In genomic region chr11:94958065-94958858, GRCm38 (mm10) we compare ENCODE assay signal across 10 mouse cellular contexts. TPM values are rescaled to one million over a fixed set of nuclear protein-coding genes. Genes with fewer than 3 reads are reported as not detected.
DNase-seq lines count a peak whose midpoint lies in the region; ATAC-seq and TF ChIP-seq lines count a peak whose summit lies in the region.
"Had no signal": no experiment of that assay in that cellular context is flagged by ENCODE, and none has a peak within 500 bp of the region (broad histone marks: within the 10 kb centered on the region; RNA-seq: fewer than 3 reads in every experiment).

No protein-coding gene starts in this region.

- intact Hi-C loops in left cerebral cortex, postnatal 25 days (cut with DNase I): no loop called here

- no peak for TF ChIP-seq CTCF in hindbrain, postnatal 0 days (IDR thresholded peaks at IDR 0.05; ENCODE audit: low read depth)

- no peaks in the 10 kb centered on the region for H3K4me1 ChIP-seq in hindbrain, postnatal 0 days (ENCODE audit: insufficient read depth, low read length)
- H3K4me1 ChIP-seq in limb, embryonic 15.5 days: peaks cover 19% of the 10 kb centered on the region

- 8% methylated on average over 8 of the region's 8 CpGs for WGBS in hindbrain, postnatal 0 days
- 15% methylated on average over 8 of the region's 8 CpGs for WGBS in limb, embryonic 15.5 days

- H3K36me3 ChIP-seq in hindbrain, postnatal 0 days (ENCODE audit: insufficient read depth, low read length): no peaks in the 10 kb centered on the region
- no peaks in the 10 kb centered on the region for H3K36me3 ChIP-seq in limb, embryonic 15.5 days

- DNase-seq in left cerebral cortex, postnatal 25 days (ENCODE audit: low spot score in 2 of 2): peak; percentile 10 to 38
- DNase-seq in left cerebral cortex, adult 9 months (ENCODE audit: low spot score in 2 of 2): no peak
- DNase-seq in cerebellum, adult 9-11 months: peak; percentile 71
- DNase-seq in gastrocnemius, postnatal 25 days: peak; percentile 92
- DNase-seq in hindbrain, postnatal 0 days (ENCODE audit: low spot score): peak; percentile 82
- DNase-seq in thymus, postnatal 14 days: no peak

- no peak overlapping the region for H3K4me3 ChIP-seq in hindbrain, postnatal 0 days (ENCODE audit: low read length)
- H3K4me3 ChIP-seq in limb, embryonic 15.5 days: no peak overlapping the region

- peak; percentile 91 for ATAC-seq in hindbrain, postnatal 0 days
- ATAC-seq in limb, embryonic 15.5 days (ENCODE audit: insufficient number of reproducible peaks, low FRiP score, low TSS enrichment, low read depth): peak; percentile 56
- 0 out of 2 replicates have a peak, but pooled peaks have one; percentile 16 for ATAC-seq in neutrophil, adult 5-6 weeks (ENCODE audit: extremely low read depth, insufficient number of reproducible peaks, low FRiP score, poor library complexity, severe bottlenecking)
- ATAC-seq: Patski had no signal

- H3K9ac ChIP-seq in hindbrain, postnatal 0 days (replicated peaks; ENCODE audit: low read length): no peak overlapping the region
- no peak overlapping the region for H3K9ac ChIP-seq in limb, embryonic 15.5 days

- H3K4me2 ChIP-seq in hindbrain, postnatal 0 days (ENCODE audit: low read depth, low read length): no peak overlapping the region
- peak overlapping the region; percentile 17; the same call in 1 of the 2 replicates for H3K4me2 ChIP-seq in limb, embryonic 15.5 days

- H3K27me3 ChIP-seq in hindbrain, postnatal 0 days (ENCODE audit: insufficient read depth, low read length): no peaks in the 10 kb centered on the region
- H3K27me3 ChIP-seq in limb, embryonic 15.5 days: no peaks in the 10 kb centered on the region
- H3K27me3 ChIP-seq: Patski had no signal

- H3K27ac ChIP-seq in hindbrain, postnatal 0 days: peak overlapping the region; percentile 50; the same call in 1 of the 2 replicates
- H3K27ac ChIP-seq in limb, embryonic 15.5 days: peak overlapping the region; percentile 82

- H3K9me3 ChIP-seq in hindbrain, postnatal 0 days (ENCODE audit: low read length): no peaks in the 10 kb centered on the region
- H3K9me3 ChIP-seq in limb, embryonic 15.5 days: no peaks in the 10 kb centered on the region

RNA-seq across cellular contexts. Expression of gene Hils1, which starts 9.1 kb away (rescaled TPM):
- total RNA-seq in left cerebral cortex, postnatal 25 days (2021): not detected
- not detected for total RNA-seq in gastrocnemius, postnatal 25 days (2021)
- total RNA-seq in hindbrain, postnatal 0 days (2014; rRNA removed): not detected in 2 replicates
- not detected in 2 replicates for polyA plus RNA-seq in hindbrain, postnatal 0 days (2015; fragmentation: Nextera tagmentation; extraction: Ambion mirVana)
- polyA plus RNA-seq in limb, embryonic 15.5 days (2015; fragmentation: Nextera tagmentation; extraction: Ambion mirVana): 0.42 TPM in 1 of 2 replicates, not detected in the other
- total RNA-seq in neutrophil, adult 5-6 weeks (2017): not detected in 2 replicates
- total RNA-seq: left cerebral cortex, postnatal 36 days had no signal
- polyA plus RNA-seq: Patski had no signal

RNA-seq across cellular contexts. Expression of gene Sgca, which starts 17.9 kb away (rescaled TPM):
- under 1 TPM in 1 of 2 experiments, not detected in 1; 0.46 TPM for total RNA-seq in left cerebral cortex, postnatal 25 days (2021)
- total RNA-seq in gastrocnemius, postnatal 25 days (2021): 100 to 1,000 TPM; 255 to 276 TPM
- total RNA-seq in hindbrain, postnatal 0 days (2014; rRNA removed): 0.36 and 0.52 TPM in 2 replicates
- 0.26 and 0.28 TPM in 2 replicates for polyA plus RNA-seq in hindbrain, postnatal 0 days (2015; fragmentation: Nextera tagmentation; extraction: Ambion mirVana)
- polyA plus RNA-seq in limb, embryonic 15.5 days (2015; fragmentation: Nextera tagmentation; extraction: Ambion mirVana): 7.5 and 18.9 TPM in 2 replicates
- total RNA-seq in neutrophil, adult 5-6 weeks (2017): not detected in 2 replicates

RNA-seq across cellular contexts. Expression of gene Col1a1, which starts 22.2 kb away (rescaled TPM):
- 10 to 100 TPM; 22.8 to 31.9 TPM for total RNA-seq in left cerebral cortex, postnatal 25 days (2021)
- total RNA-seq in gastrocnemius, postnatal 25 days (2021): 1,000 to 10,000 TPM; 1,080 to 1,200 TPM
- total RNA-seq in hindbrain, postnatal 0 days (2014; rRNA removed): 48.3 and 53.0 TPM in 2 replicates
- 56.5 and 73.3 TPM in 2 replicates for polyA plus RNA-seq in hindbrain, postnatal 0 days (2015; fragmentation: Nextera tagmentation; extraction: Ambion mirVana)
- 4,882 and 5,832 TPM in 2 replicates for polyA plus RNA-seq in limb, embryonic 15.5 days (2015; fragmentation: Nextera tagmentation; extraction: Ambion mirVana)
- not detected in 2 replicates for total RNA-seq in neutrophil, adult 5-6 weeks (2017)

RNA-seq across cellular contexts. Expression of gene Ppp1r9b, which starts 32.6 kb away (rescaled TPM):
- 100 to 1,000 TPM; 675 to 703 TPM for total RNA-seq in left cerebral cortex, postnatal 25 days (2021)
- 10 to 100 TPM; 21.8 to 30.0 TPM for total RNA-seq in gastrocnemius, postnatal 25 days (2021)
- 170 and 190 TPM in 2 replicates for total RNA-seq in hindbrain, postnatal 0 days (2014; rRNA removed)
- polyA plus RNA-seq in hindbrain, postnatal 0 days (2015; fragmentation: Nextera tagmentation; extraction: Ambion mirVana): 18.8 and 19.4 TPM in 2 replicates
- 9.7 and 9.9 TPM in 2 replicates for polyA plus RNA-seq in limb, embryonic 15.5 days (2015; fragmentation: Nextera tagmentation; extraction: Ambion mirVana)
- 118 and 120 TPM in 2 replicates for total RNA-seq in neutrophil, adult 5-6 weeks (2017)

RNA-seq across cellular contexts. Expression of gene Samd14, which starts 51.4 kb away (rescaled TPM):
- total RNA-seq in left cerebral cortex, postnatal 25 days (2021): 10 to 100 TPM; 30.8 to 31.1 TPM
- under 1 TPM; 0.61 to 0.80 TPM for total RNA-seq in gastrocnemius, postnatal 25 days (2021)
- total RNA-seq in hindbrain, postnatal 0 days (2014; rRNA removed): 216 and 223 TPM in 2 replicates
- 128 and 137 TPM in 2 replicates for polyA plus RNA-seq in hindbrain, postnatal 0 days (2015; fragmentation: Nextera tagmentation; extraction: Ambion mirVana)
- polyA plus RNA-seq in limb, embryonic 15.5 days (2015; fragmentation: Nextera tagmentation; extraction: Ambion mirVana): 21.4 and 25.1 TPM in 2 replicates
- total RNA-seq in neutrophil, adult 5-6 weeks (2017): 0.81 and 3.1 TPM in 2 replicates

Comparison
In these comparisons a context has a peak if more than half of its experiments do, and no peak if none do; other contexts are left out.
1. DNase-seq: peak in left cerebral cortex, postnatal 25 days (2 of 2), cerebellum, adult 9-11 months (single experiment), gastrocnemius, postnatal 25 days (single experiment) and hindbrain, postnatal 0 days (single experiment); none in left cerebral cortex, adult 9 months (0 of 2) and thymus, postnatal 14 days (single experiment).
2. ATAC-seq: peak in every context shown above with its lines; median percentile 91 in hindbrain, postnatal 0 days; 56 in limb, embryonic 15.5 days; 16 in neutrophil, adult 5-6 weeks.
3. RNA of gene Sgca, which starts 17.9 kb away (total RNA-seq): 255 to 276 TPM in gastrocnemius, postnatal 25 days; 0.36 to 0.52 TPM in hindbrain, postnatal 0 days, 0.46 TPM in left cerebral cortex, postnatal 25 days and not detected in neutrophil, adult 5-6 weeks; every median in the first group is over 100 times any median in the second.
4. RNA of gene Col1a1, which starts 22.2 kb away (total RNA-seq): 1,080 to 1,200 TPM in gastrocnemius, postnatal 25 days, 48.3 to 53.0 TPM in hindbrain, postnatal 0 days and 22.8 to 31.9 TPM in left cerebral cortex, postnatal 25 days; not detected in neutrophil, adult 5-6 weeks; every median in the first group is over 10 times any median in the second.